Mouse (Mus musculus): ENCODE data around the gene BC049715. TPM values are rescaled to one million over a fixed set of nuclear protein-coding genes. Genes with fewer than 3 reads are reported as not detected.

The BC049715 gene
- polyA plus RNA-seq, 1 experiment from 2014 or later = 0.46 TPM

DNA sequence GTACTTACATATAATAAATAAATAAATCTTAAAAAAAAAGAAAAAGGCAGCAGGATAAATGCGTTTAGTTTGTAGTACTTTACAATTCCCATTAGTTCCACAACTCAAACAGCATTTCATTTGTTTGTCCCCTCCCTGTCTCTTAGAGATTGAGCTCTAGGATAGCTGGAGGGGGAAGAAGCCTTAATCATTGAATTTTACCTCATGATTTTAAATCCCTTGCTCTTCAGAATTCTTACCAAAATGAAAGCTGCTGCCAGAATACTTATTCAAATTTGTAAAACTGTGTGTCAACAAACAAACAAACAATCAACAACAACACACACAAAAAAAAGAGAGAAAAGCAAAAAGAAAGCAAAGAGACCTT is 22.0 kb upstream of the BC049715 start:
- no peak for TF ChIP-seq EP300 (optimal IDR thresholded peaks at IDR 0.05)
- no peak overlapping the region for H3K4me2 ChIP-seq (replicated peaks; ENCODE audit: low read depth)
- no peak overlapping the region; the same call in 1 of the 2 replicates for H3K27ac ChIP-seq (replicated peaks)
- DNase-seq (ENCODE audit: low spot score) (no peak), ATAC-seq (ENCODE audit: low FRiP score, low TSS enrichment) (no peak)
- WGBS = 65% methylated on average over 1 of the region's 1 CpGs
- H3K9me3 ChIP-seq (ENCODE audit: control insufficient read depth, low read length) = no peaks in the 10 kb centered on the region
- H3K36me3 ChIP-seq (ENCODE audit: control insufficient read depth, insufficient read depth, low read length) = no peaks in the 10 kb centered on the region
- H3K27me3 ChIP-seq (ENCODE audit: control insufficient read depth, insufficient read depth, low read length) = no peaks in the 10 kb centered on the region
- H3K4me3 ChIP-seq (ENCODE audit: low read depth, low read length) = no peak overlapping the region
- H3K4me1 ChIP-seq (replicated peaks; ENCODE audit: control insufficient read depth, insufficient read depth) = no peaks in the 10 kb centered on the region
- no peak overlapping the region for H3K9ac ChIP-seq (ENCODE audit: low read length)

DNA sequence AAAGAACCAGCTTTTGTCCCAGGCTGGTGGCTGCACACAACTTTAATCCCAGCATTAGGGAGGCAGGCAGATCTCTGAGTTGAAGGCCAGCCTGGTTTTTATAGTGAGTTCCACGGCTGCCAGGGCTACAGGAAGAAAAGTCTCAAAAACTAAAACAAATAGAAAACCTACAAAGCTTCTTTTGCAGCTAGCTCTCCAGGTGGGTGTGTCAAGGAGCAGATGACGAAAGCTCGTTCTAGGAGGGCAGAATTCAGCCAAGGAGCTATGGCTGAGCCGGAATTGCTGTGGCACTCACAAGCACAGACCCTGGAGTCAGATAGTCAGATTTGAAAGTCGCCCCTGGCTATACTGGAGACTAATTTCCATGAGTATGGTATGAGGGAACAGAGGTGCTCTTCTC is 20.6 kb upstream of the BC049715 start:
- peak overlapping the region; percentile 57; the same call in 1 of the 2 replicates for H3K4me2 ChIP-seq (replicated peaks; ENCODE audit: low read depth)
- H3K4me1 ChIP-seq (replicated peaks; ENCODE audit: control insufficient read depth, insufficient read depth) = no peaks in the 10 kb centered on the region; the same call in 1 of the 2 replicates
- H3K9ac ChIP-seq (ENCODE audit: low read length) = no peak overlapping the region; the same call in 1 of the 2 replicates
- peak overlapping the region; percentile 89 for H3K27ac ChIP-seq (replicated peaks)
- ATAC-seq (ENCODE audit: low FRiP score, low TSS enrichment) = no peak
- no peaks in the 10 kb centered on the region for H3K9me3 ChIP-seq (ENCODE audit: control insufficient read depth, low read length)
- no peaks in the 10 kb centered on the region for H3K36me3 ChIP-seq (ENCODE audit: control insufficient read depth, insufficient read depth, low read length)
- no peak overlapping the region for H3K4me3 ChIP-seq (ENCODE audit: low read depth, low read length)
- 59% methylated on average over 5 of the region's 5 CpGs for WGBS
- TF ChIP-seq CTCF (IDR thresholded peaks at IDR 0.05; ENCODE audit: low read depth) (no peak), EP300 (optimal IDR thresholded peaks at IDR 0.05) (no peak)
- no peaks in the 10 kb centered on the region for H3K27me3 ChIP-seq (ENCODE audit: control insufficient read depth, insufficient read depth, low read length)
- peak; percentile 60 for DNase-seq (ENCODE audit: low spot score)

DNA sequence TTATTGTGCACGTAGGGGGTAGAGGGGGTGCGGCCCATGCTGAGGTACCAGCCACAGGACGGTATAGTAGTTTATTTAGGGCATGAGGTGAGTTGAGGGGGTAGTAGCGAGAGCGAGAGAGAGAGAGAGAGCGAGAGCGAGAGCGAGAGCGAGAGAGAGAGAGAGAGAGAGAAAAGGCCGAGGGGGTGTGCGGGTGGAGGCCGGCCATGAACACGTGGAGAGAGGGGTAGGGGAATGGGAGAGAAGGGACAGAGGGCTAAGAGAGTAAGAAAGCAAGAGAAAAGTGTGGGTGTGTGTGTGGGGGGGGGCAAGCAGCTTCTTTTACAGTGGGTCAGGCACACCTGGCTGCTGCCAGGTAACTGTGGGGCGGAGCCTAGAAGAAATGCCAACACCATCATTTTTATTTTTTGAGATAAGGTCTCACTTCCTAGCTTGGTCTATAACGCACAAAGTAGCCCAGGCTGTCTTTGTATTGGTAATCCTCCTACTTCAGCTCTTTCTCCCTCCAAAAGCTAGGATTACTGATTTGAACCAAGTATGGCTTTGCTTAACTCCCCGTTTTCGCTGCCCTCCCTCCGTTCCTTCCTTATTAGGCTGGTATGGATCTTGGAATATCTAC is 19.9 kb upstream of the BC049715 start:
- TF ChIP-seq EP300 (optimal IDR thresholded peaks at IDR 0.05) = no peak
- no peak for TF ChIP-seq CTCF (IDR thresholded peaks at IDR 0.05; ENCODE audit: low read depth)
- Histone ChIP-seq H3K9me3 (ENCODE audit: control insufficient read depth, low read length) (no peaks in the 10 kb centered on the region), H3K4me1 (replicated peaks; ENCODE audit: control insufficient read depth, insufficient read depth) (no peaks in the 10 kb centered on the region; the same call in 1 of the 2 replicates), H3K9ac (ENCODE audit: low read length) (peak overlapping the region; percentile 50), H3K27ac (replicated peaks) (peak overlapping the region; percentile 89), H3K4me3 (ENCODE audit: low read depth, low read length) (peak overlapping the region; percentile 76), H3K36me3 (ENCODE audit: control insufficient read depth, insufficient read depth, low read length) (no peaks in the 10 kb centered on the region), H3K27me3 (ENCODE audit: control insufficient read depth, insufficient read depth, low read length) (no peaks in the 10 kb centered on the region), H3K4me2 (replicated peaks; ENCODE audit: low read depth) (peak overlapping the region; percentile 57)
- WGBS = 23% methylated on average over 18 of the region's 18 CpGs
- peak; percentile 22; the same call in 1 of the 2 replicates for ATAC-seq (ENCODE audit: low FRiP score, low TSS enrichment)
- peak; percentile 53 for DNase-seq (ENCODE audit: low spot score)

DNA sequence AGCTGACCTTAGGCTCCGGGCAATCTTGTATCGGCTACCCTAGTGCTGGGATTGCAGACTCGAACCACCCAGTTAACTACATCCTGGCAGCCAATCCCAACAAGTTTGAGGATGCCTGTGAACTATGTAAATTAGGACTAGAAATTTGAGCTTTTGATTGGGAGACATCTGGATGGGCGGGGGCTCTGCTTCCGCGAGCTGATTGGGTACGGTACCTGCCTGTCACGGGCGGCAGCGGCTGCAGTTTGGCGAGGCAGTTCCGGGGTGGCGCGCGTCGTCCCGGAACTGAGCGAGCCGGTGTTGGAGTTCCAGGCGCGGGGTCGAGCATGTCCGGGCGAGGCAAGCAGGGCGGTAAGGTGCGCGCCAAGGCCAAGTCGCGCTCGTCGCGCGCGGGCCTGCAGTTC is 19.4 kb upstream of the BC049715 start, which contains the start of gene H2afj:
H2afj (plus strand) TSS at position 231 of the 404 bp plus-strand sequence.
- ATAC-seq (ENCODE audit: low FRiP score, low TSS enrichment) (peak; percentile 87), DNase-seq (ENCODE audit: low spot score) (peak; percentile 98)
- WGBS = under 1% methylated on average over 34 of the region's 34 CpGs

DNA sequence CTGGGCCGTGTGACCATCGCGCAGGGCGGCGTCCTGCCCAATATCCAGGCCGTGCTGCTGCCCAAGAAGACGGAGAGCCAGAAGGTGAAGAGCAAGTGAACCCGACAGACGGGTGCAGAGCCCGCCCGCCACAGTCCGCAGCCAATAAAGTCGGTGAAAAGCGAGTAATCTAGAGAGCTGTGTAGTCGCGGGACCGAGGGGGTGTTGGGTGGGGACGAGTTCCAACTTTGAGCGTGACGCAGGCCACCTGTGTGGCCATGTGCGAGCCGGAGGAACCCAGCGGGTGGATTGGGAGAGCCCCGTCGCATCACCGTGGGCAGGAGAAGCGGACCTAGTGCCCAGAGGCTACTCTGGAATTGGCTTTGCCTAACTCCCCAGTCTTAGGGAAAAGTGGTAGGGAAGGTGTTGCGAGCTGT is 18.8 kb upstream of the BC049715 start:
- peak overlapping the region; percentile 93 for H3K27ac ChIP-seq (replicated peaks)
- H3K4me2 ChIP-seq (replicated peaks; ENCODE audit: low read depth) = peak overlapping the region; percentile 82
- peak overlapping the region; percentile 87 for H3K9ac ChIP-seq (ENCODE audit: low read length)
- DNase-seq (ENCODE audit: low spot score) (peak; percentile 70), ATAC-seq (ENCODE audit: low FRiP score, low TSS enrichment) (peak; percentile 18)
- H3K4me1 ChIP-seq (replicated peaks; ENCODE audit: control insufficient read depth, insufficient read depth) = no peaks in the 10 kb centered on the region; the same call in 1 of the 2 replicates
- no peaks in the 10 kb centered on the region for H3K9me3 ChIP-seq (ENCODE audit: control insufficient read depth, low read length)
- H3K36me3 ChIP-seq (ENCODE audit: control insufficient read depth, insufficient read depth, low read length) = no peaks in the 10 kb centered on the region
- WGBS = 2% methylated on average over 26 of the region's 28 CpGs
- TF ChIP-seq EP300 (optimal IDR thresholded peaks at IDR 0.05) = no peak
- no peak for TF ChIP-seq CTCF (IDR thresholded peaks at IDR 0.05; ENCODE audit: low read depth)
- peak overlapping the region; percentile 76 for H3K4me3 ChIP-seq (ENCODE audit: low read depth, low read length)
- H3K27me3 ChIP-seq (ENCODE audit: control insufficient read depth, insufficient read depth, low read length) = no peaks in the 10 kb centered on the region

More for the DNA sequence above, 19.4 kb upstream of the BC049715 start, which contains the start of gene H2afj:
- Histone ChIP-seq H3K4me2 (replicated peaks; ENCODE audit: low read depth) (peak within 1 kb of the TSS; percentile 82), H3K27me3 (ENCODE audit: control insufficient read depth, insufficient read depth, low read length) (no peaks in the 10 kb centered on the region), H3K4me3 (ENCODE audit: low read depth, low read length) (peak within 1 kb of the TSS; percentile 76), H3K4me1 (replicated peaks; ENCODE audit: control insufficient read depth, insufficient read depth) (no peaks in the 10 kb centered on the region; the same call in 1 of the 2 replicates), H3K9ac (ENCODE audit: low read length) (peak within 1 kb of the TSS; percentile 87), H3K9me3 (ENCODE audit: control insufficient read depth, low read length) (no peaks in the 10 kb centered on the region), H3K27ac (replicated peaks) (peak within 1 kb of the TSS; percentile 93), H3K36me3 (ENCODE audit: control insufficient read depth, insufficient read depth, low read length) (no peaks in the 10 kb centered on the region)
- no peak for TF ChIP-seq CTCF (IDR thresholded peaks at IDR 0.05; ENCODE audit: low read depth)
- TF ChIP-seq EP300 (optimal IDR thresholded peaks at IDR 0.05) = peak; percentile 51

DNA sequence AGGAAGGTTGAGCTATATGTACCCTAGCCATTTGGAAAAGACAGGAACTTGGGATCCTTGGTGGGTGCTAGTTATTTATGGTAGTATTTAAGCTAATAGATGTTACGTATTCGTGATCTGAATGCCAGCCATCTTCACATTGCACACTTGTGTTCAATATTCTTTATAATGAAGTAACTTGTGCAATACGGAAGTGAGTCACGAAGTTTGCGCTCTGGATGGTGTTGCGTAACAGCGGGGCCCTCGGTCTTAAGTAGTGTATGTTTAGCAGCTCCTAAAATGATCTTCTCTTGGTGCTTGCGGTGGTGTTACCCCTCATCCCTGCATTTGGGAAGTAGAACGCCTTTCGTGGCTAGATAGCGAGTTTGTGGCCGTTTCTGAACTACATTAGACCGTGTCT is 18.3 kb upstream of the BC049715 start:
- WGBS = 13% methylated on average over 14 of the region's 14 CpGs
- H3K36me3 ChIP-seq (ENCODE audit: control insufficient read depth, insufficient read depth, low read length) = peaks cover 4% of the 10 kb centered on the region
- H3K9me3 ChIP-seq (ENCODE audit: control insufficient read depth, low read length) = no peaks in the 10 kb centered on the region
- peak overlapping the region; percentile 82 for H3K4me2 ChIP-seq (replicated peaks; ENCODE audit: low read depth)
- peak overlapping the region; percentile 87 for H3K9ac ChIP-seq (ENCODE audit: low read length)
- ATAC-seq (ENCODE audit: low FRiP score, low TSS enrichment) (0 out of 2 replicates have a peak, but pooled peaks have one; percentile 28), DNase-seq (ENCODE audit: low spot score) (peak; percentile 81)
- peak overlapping the region; percentile 76 for H3K4me3 ChIP-seq (ENCODE audit: low read depth, low read length)
- no peaks in the 10 kb centered on the region for H3K27me3 ChIP-seq (ENCODE audit: control insufficient read depth, insufficient read depth, low read length)
- no peaks in the 10 kb centered on the region; the same call in 1 of the 2 replicates for H3K4me1 ChIP-seq (replicated peaks; ENCODE audit: control insufficient read depth, insufficient read depth)
- TF ChIP-seq EP300 (optimal IDR thresholded peaks at IDR 0.05) = no peak
- no peak for TF ChIP-seq CTCF (IDR thresholded peaks at IDR 0.05; ENCODE audit: low read depth)
- peak overlapping the region; percentile 93 for H3K27ac ChIP-seq (replicated peaks)

Data from stomach, postnatal 0 days (tissue).